Mouse (Mus musculus) kidney, embryonic 14.5 days (tissue): ENCODE measurements around the gene Cnp. TPM values are rescaled to one million over a fixed set of nuclear protein-coding genes. Genes with fewer than 3 reads are reported as not detected.

Experiments used
- ATAC-seq: fragments of 200-750 bp; cut with Nextera tagmentation; 2 replicates; pipeline ENCODE4 v1.8.0; 2017; ENCODE audit warnings: moderate number of reproducible peaks, mild to moderate bottlenecking, moderate TSS enrichment, moderate library complexity; ENCODE audit not compliant: low FRiP score, low TSS enrichment
- H3K27ac ChIP-seq: fragments of 300-500 bp; sonication (generic); 2 replicates; pipeline ENCODE4 v1.5.1; 2014; ENCODE audit warnings: low read depth, mild to moderate bottlenecking, low read length, moderate library complexity, mixed read lengths
- H3K27me3 ChIP-seq: fragments of 300-500 bp; sonication (generic); 2 replicates; pipeline ENCODE4 v1.6.1; 2014; ENCODE audit warnings: mild to moderate bottlenecking, low read length; ENCODE audit not compliant: control insufficient read depth, insufficient read depth
- H3K36me3 ChIP-seq: fragments of 300-500 bp; sonication (generic); 2 replicates; pipeline ENCODE4 v1.6.1; 2014; ENCODE audit warnings: low read length, mixed read lengths; ENCODE audit not compliant: control insufficient read depth, insufficient read depth
- H3K4me1 ChIP-seq: fragments of 300-500 bp; sonication (generic); 2 replicates; pipeline ENCODE4 v1.6.1; 2014; ENCODE audit warnings: low read length, mixed read lengths; ENCODE audit not compliant: control insufficient read depth, insufficient read depth
- H3K4me2 ChIP-seq: fragments of 300-500 bp; sonication (generic); replicated peaks from 2 replicates; pipeline ENCODE4 v1.6.1; 2014; ENCODE audit warnings: low read depth, mild to moderate bottlenecking, low read length
- H3K4me3 ChIP-seq: fragments of 300-500 bp; sonication (generic); 2 replicates; pipeline ENCODE4 v1.5.1; 2014; ENCODE audit warnings: mild to moderate bottlenecking, low read length
- H3K9ac ChIP-seq: fragments of 300-500 bp; sonication (generic); 2 replicates; pipeline ENCODE4 v1.6.1; 2014; ENCODE audit warnings: low read depth, mild to moderate bottlenecking, low read length, moderate library complexity
- H3K9me3 ChIP-seq: fragments of 300-500 bp; sonication (generic); 2 replicates; pipeline ENCODE4 v1.6.1; 2016; ENCODE audit warnings: low read length; ENCODE audit not compliant: control insufficient read depth
- WGBS: fragments of 180-500 bp; shearing (Covaris S2); extraction: QIAGEN DNeasy Blood & Tissue Kit; methylation state at CpG from one replicate; pipeline ENCODE4 v1.1.7; 2014; 5-methylcytosine and 5-hydroxymethylcytosine counted together
- polyA plus RNA-seq: library from polyadenylated mRNA; unstranded; fragments of >200 nt; fragmentation: Nextera tagmentation; extraction: Ambion mirVana; gene quantifications from 2 replicates; pipeline ENCODE4 v1.2.1, GENCODE M21; 2014

Cnp gene
- polyA plus RNA-seq, 1 experiment from 2014 or later = 25.0 TPM

DNA sequence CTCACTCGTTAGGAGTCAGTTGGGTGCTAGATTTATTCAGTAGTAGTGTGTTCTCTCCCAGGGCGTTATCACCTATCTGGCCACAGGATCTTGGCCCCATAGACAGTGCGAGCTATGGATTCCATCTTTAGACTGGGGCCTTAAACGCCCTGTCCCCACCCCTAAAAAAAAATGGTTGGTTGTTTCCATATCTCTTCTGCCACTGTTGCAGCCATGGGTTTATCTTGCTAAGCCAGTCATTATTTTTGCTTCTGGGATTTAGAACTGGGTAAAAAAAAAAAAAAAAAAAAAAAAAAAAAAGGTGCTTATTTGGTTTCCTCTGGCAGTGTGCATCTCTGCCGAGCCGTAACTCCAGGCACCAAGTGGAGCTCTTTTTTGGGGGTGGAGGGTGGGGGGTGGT, 10.0 kb upstream of the Cnp start:
- no peak overlapping the region for H3K27ac ChIP-seq
- no peak overlapping the region for H3K4me3 ChIP-seq
- no peak for ATAC-seq
- H3K4me2 ChIP-seq = no peak overlapping the region
- no peaks in the 10 kb centered on the region for H3K4me1 ChIP-seq
- WGBS = 92% methylated on average over 6 of the region's 6 CpGs
- no peak overlapping the region for H3K9ac ChIP-seq
- no peaks in the 10 kb centered on the region for H3K9me3 ChIP-seq
- H3K27me3 ChIP-seq = no peaks in the 10 kb centered on the region
- no peaks in the 10 kb centered on the region for H3K36me3 ChIP-seq

DNA sequence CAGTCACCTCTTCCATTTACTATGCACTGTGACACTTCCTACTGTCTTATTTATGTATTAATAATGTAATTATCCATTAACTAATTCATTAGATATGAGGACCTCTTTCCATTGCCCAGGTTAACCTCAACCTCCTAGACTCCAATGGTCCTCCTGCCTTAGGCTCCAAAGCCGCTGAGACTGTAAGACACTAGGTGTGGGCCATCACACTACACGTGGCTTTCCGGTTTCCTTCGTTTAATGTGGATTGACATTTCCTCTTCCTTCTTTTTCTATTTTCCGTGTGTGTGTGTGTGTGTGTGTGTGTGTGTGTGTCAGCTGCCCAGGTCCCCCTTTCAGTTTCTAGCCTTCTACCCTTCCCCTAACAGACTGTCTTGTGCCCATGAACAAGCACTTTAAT, 7.5 kb upstream of the Cnp start:
- H3K9me3 ChIP-seq = no peaks in the 10 kb centered on the region
- H3K27me3 ChIP-seq = no peaks in the 10 kb centered on the region
- no peak overlapping the region for H3K4me3 ChIP-seq
- no peaks in the 10 kb centered on the region for H3K36me3 ChIP-seq
- H3K4me2 ChIP-seq = no peak overlapping the region
- H3K4me1 ChIP-seq = 0 out of 2 replicates have a peak, but pooled peaks cover 8% of the 10 kb centered on the region
- WGBS = 76% methylated on average over 5 of the region's 5 CpGs
- no peak for ATAC-seq
- H3K27ac ChIP-seq = no peak overlapping the region
- H3K9ac ChIP-seq = no peak overlapping the region

DNA sequence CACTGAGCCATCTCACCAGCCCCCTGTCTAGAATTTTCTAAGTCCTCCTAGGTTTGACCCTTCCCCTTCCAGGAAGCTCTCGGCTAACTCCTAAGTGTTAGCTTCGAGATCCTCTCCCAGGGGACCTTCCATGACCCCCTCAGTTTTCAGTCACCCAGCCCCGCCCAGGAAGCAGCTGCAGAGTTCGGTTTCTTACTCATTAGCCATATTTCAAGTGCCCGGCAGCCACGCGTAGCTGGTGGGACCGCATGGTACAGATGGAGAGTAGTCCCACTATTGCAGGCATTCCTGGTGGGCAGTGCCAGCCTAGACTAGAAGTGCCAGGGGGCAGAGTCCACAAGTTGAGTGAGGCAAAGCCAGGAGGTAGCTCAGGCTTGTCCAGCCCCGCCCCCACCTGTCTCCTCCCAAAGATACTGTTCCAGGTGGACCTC, 6.9 kb upstream of the Cnp start:
- no peak overlapping the region for H3K9ac ChIP-seq
- no peaks in the 10 kb centered on the region for H3K27me3 ChIP-seq
- 0 out of 2 replicates have a peak, but pooled peaks cover 8% of the 10 kb centered on the region for H3K4me1 ChIP-seq
- H3K27ac ChIP-seq = no peak overlapping the region
- H3K4me2 ChIP-seq = no peak overlapping the region
- WGBS = 29% methylated on average over 9 of the region's 9 CpGs
- H3K36me3 ChIP-seq = no peaks in the 10 kb centered on the region
- no peaks in the 10 kb centered on the region for H3K9me3 ChIP-seq
- ATAC-seq = no peak
- no peak overlapping the region for H3K4me3 ChIP-seq

DNA sequence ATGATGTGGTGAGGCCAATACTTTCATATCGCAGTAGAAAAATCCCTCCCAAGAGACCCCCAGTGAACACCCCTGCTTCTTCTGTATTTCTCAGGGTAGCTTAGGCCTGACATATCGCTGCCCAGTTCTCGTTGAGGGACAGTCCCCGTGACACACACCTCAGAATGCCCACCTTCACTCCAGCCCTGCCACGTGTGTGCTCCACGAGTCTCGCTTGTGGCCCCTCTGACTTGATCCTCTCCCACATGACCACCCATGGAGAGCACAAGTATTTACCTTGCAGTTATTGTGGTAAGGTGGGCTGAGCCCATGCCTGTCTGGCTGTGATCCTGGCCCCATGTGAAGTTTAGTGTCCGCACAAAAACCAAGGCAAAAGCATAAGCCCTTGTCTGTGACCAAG, 6.0 kb upstream of the Cnp start:
- no peak overlapping the region for H3K4me2 ChIP-seq
- H3K9ac ChIP-seq = no peak overlapping the region
- H3K9me3 ChIP-seq = no peaks in the 10 kb centered on the region
- WGBS = 82% methylated on average over 8 of the region's 8 CpGs
- H3K4me3 ChIP-seq = no peak overlapping the region
- H3K27ac ChIP-seq = no peak overlapping the region
- no peak for ATAC-seq
- no peaks in the 10 kb centered on the region for H3K27me3 ChIP-seq
- H3K36me3 ChIP-seq = no peaks in the 10 kb centered on the region
- 0 out of 2 replicates have a peak, but pooled peaks cover 8% of the 10 kb centered on the region for H3K4me1 ChIP-seq

GRCm38 (mm10) chr11:100569789-100570188, 4.9 kb upstream of the Cnp start:
- Histone ChIP-seq H3K4me2 (no peak overlapping the region), H3K27ac (no peak overlapping the region), H3K36me3 (no peaks in the 10 kb centered on the region), H3K4me1 (0 out of 2 replicates have a peak, but pooled peaks cover 8% of the 10 kb centered on the region), H3K9me3 (no peaks in the 10 kb centered on the region), H3K4me3 (no peak overlapping the region), H3K9ac (no peak overlapping the region), H3K27me3 (no peaks in the 10 kb centered on the region)
- WGBS = 50% methylated on average over 9 of the region's 9 CpGs
- no peak for ATAC-seq

DNA sequence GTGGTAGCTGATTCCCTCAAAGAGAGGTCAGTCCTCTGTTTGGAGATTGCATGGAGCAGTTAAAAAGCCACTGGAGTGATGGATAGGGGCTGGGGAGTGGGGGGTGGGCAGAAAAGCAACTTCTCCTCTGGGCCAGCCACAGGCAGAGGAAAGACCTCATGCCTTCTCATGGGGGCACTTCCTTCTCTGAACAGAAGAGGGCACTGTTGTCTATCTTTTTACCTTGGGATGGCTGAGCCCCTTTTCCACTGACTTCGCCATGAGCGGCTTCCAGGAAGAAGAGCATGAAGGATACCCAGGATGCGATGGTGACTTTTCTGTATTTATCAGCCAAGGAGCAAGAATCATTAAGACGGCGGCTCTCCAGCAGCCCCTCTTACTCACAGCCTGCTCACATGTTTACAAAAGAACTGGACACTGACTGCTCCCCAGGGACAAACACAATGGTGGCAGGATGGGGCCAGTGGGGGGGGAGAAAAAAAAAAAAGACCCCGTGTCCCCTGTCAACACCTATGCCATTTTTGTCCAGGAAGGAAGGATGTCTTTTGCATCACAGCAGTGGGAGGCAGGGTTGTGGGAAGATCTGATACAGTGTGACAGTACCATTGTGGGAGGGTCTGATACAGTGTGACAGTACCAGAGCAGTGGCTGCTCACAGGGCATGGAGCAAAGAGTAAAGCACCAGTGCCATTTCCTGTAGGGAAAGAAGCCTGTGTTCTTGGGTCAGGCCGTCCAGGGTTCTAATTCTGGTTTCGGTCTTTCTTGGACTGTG, 4.1 kb upstream of the Cnp start:
- 0 out of 2 replicates have a peak, but pooled peaks cover 8% of the 10 kb centered on the region for H3K4me1 ChIP-seq
- H3K4me2 ChIP-seq = peak overlapping the region; percentile 39
- no peak overlapping the region for H3K9ac ChIP-seq
- peak; percentile 41; the same call in 1 of the 2 replicates for ATAC-seq
- H3K27me3 ChIP-seq = no peaks in the 10 kb centered on the region
- peak overlapping the region; percentile 5; the same call in 1 of the 2 replicates for H3K4me3 ChIP-seq
- no peaks in the 10 kb centered on the region for H3K36me3 ChIP-seq
- no peak overlapping the region for H3K27ac ChIP-seq
- WGBS = 11% methylated on average over 8 of the region's 8 CpGs
- no peaks in the 10 kb centered on the region for H3K9me3 ChIP-seq

DNA sequence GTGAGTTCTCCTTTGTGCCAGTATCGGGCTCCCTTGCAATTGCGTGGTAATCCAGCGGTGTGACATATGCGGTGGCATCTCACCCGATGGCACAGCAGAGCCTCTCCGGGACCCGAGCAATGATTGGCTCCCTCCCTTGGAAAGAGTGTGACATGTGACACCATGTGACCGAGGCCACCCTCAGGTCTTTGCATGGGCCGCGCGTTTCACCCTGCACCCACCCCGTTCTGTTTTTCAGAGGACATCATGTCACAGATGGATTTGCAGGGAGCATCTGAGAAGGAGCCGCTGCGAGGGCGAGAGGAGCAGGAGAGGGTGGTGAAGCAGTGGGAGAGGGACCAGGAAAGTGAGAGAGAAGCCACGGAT, 3.5 kb upstream of the Cnp start:
- H3K27me3 ChIP-seq = no peaks in the 10 kb centered on the region
- H3K9ac ChIP-seq = peak overlapping the region; percentile 32; the same call in 1 of the 2 replicates
- H3K4me1 ChIP-seq = 0 out of 2 replicates have a peak, but pooled peaks cover 8% of the 10 kb centered on the region
- no peaks in the 10 kb centered on the region for H3K9me3 ChIP-seq
- peak overlapping the region; percentile 39 for H3K4me2 ChIP-seq
- 8% methylated on average over 16 of the region's 16 CpGs for WGBS
- H3K27ac ChIP-seq = no peak overlapping the region
- ATAC-seq = no peak; the same call in 1 of the 2 replicates
- peak overlapping the region; percentile 5; the same call in 1 of the 2 replicates for H3K4me3 ChIP-seq
- H3K36me3 ChIP-seq = no peaks in the 10 kb centered on the region

DNA sequence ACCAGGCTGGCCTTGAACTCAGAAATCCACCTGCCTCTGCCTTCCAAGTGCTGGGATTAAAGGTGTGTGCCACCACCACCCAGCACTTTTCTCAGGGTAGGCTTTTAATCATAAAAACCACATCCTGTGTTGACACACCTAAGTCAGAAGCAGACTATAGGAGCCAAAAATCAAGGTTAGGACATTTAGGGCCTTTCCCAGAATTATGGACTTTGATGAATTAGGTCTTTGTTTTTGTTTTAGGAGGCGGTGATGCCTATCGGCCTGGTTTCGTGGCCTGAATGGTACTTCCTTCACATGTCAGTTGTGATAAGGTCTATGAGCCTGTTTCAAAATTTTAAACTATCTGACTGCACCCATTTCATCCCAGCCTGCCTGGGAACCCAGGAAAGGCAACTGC, 516 bp upstream of the Cnp start:
- H3K4me2 ChIP-seq = peak overlapping the region; percentile 53
- peak overlapping the region; percentile 65; the same call in 1 of the 2 replicates for H3K4me3 ChIP-seq
- H3K36me3 ChIP-seq = peaks cover 13% of the 10 kb centered on the region; the same call in 1 of the 2 replicates
- no peaks in the 10 kb centered on the region for H3K27me3 ChIP-seq
- WGBS = 77% methylated on average over 3 of the region's 3 CpGs
- 0 out of 2 replicates have a peak, but pooled peaks cover 8% of the 10 kb centered on the region for H3K4me1 ChIP-seq
- no peak overlapping the region for H3K9ac ChIP-seq
- no peak for ATAC-seq
- no peaks in the 10 kb centered on the region for H3K9me3 ChIP-seq
- H3K27ac ChIP-seq = no peak overlapping the region

- H3K4me3 ChIP-seq = peak overlapping the region; percentile 65
- WGBS = 42% methylated on average over 2 of the region's 2 CpGs
- no peaks in the 10 kb centered on the region for H3K27me3 ChIP-seq
- H3K27ac ChIP-seq = peak overlapping the region; percentile 13; the same call in 1 of the 2 replicates
- H3K9me3 ChIP-seq = no peaks in the 10 kb centered on the region
- H3K36me3 ChIP-seq = peaks cover 24% of the 10 kb centered on the region; the same call in 1 of the 2 replicates
- ATAC-seq = no peak
- peak overlapping the region; percentile 53 for H3K9ac ChIP-seq
- H3K4me2 ChIP-seq = peak overlapping the region; percentile 53
- 0 out of 2 replicates have a peak, but pooled peaks cover 5% of the 10 kb centered on the region for H3K4me1 ChIP-seq
Observed at GRCm38 (mm10) chr11:100575484-100575855, 766 bp downstream of the Cnp start.
